Mouse (Mus musculus) small intestine, adult 2 months (tissue): ENCODE measurements around the gene Nkain2. TPM values are rescaled to one million over a fixed set of nuclear protein-coding genes. Genes with fewer than 3 reads are reported as not detected.

Experiments
- H3K27ac ChIP-seq: fragments of 200-500 bp; 2 replicates; pipeline ENCODE4 v1.5.1; 2012; ENCODE audit warnings: low read depth, low read length, control low read depth, inconsistent platforms; ENCODE audit not compliant: insufficient read depth
- H3K27me3 ChIP-seq: fragments of 200-500 bp; 2 replicates; pipeline ENCODE4 v1.6.1; 2012; ENCODE audit warnings: mild to moderate bottlenecking, moderate library complexity, low read length, inconsistent platforms; ENCODE audit not compliant: control insufficient read depth, insufficient read depth
- H3K36me3 ChIP-seq: fragments of 200-500 bp; 2 replicates; pipeline ENCODE4 v1.6.1; 2012; ENCODE audit warnings: mild to moderate bottlenecking, low read length, control low read depth, inconsistent platforms; ENCODE audit not compliant: control insufficient read depth, insufficient read depth
- H3K4me1 ChIP-seq: fragments of 200-500 bp; 2 replicates; pipeline ENCODE4 v1.6.1; 2012; ENCODE audit warnings: low read length, inconsistent platforms, mixed read lengths; ENCODE audit not compliant: control insufficient read depth, insufficient read depth, insufficient read length
- H3K4me3 ChIP-seq: fragments of 200-500 bp; 2 replicates; pipeline ENCODE4 v1.5.1; 2012; ENCODE audit warnings: low read depth, mild to moderate bottlenecking, control low read depth, inconsistent platforms, low read length, moderate library complexity
- CTCF ChIP-seq: fragments of 200-500 bp; IDR thresholded peaks from 2 replicates; pipeline ENCODE4 v1.5.1; 2012; ENCODE audit warnings: low read depth, mild to moderate bottlenecking, control low read depth, inconsistent platforms, low read length, moderate library complexity, mixed read lengths; ENCODE audit not compliant: insufficient replicate concordance, insufficient read length; ENCODE audit errors: extremely low read depth
- POLR2A ChIP-seq: fragments of 200-500 bp; IDR thresholded peaks from 2 replicates; pipeline ENCODE4 v1.6.1; 2012; ENCODE audit warnings: low read depth, mild to moderate bottlenecking, control low read depth, inconsistent platforms, low read length, moderate library complexity
- WGBS: fragments of 180-500 bp; shearing (Covaris S2); methylation state at CpG from one replicate; pipeline ENCODE4 v1.1.7; 2018; 5-methylcytosine and 5-hydroxymethylcytosine counted together
- polyA plus RNA-seq: library from polyadenylated mRNA; depleted of rRNA; stranded (reverse); fragments of >200 nt; gene quantifications from 2 replicates; pipeline ENCODE4 v1.2.3, GENCODE M21; 2012

Gene Nkain2
- polyA plus RNA-seq, 1 experiment: not detected

DNA sequence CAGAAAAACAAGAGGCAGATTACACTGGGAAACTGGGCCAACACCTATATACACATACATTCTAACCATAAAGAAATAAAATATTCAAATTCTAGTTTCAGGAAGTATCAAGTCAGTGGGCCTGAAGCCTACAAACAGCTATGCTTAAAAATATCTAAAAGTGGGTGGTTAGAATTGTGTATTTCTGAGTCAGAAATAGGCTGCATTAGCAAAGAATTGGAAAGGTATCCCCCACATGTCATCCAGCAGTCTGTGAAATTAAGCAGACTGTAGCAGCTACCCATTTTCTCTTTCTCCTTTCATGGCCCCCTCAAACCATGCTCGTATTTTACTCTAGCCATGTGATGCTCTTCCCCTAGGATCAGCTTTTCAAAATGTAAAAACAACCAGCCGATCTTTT is 599.8 kb downstream of the Nkain2 start:
- 69% methylated on average over 2 of the region's 2 CpGs for WGBS

DNA sequence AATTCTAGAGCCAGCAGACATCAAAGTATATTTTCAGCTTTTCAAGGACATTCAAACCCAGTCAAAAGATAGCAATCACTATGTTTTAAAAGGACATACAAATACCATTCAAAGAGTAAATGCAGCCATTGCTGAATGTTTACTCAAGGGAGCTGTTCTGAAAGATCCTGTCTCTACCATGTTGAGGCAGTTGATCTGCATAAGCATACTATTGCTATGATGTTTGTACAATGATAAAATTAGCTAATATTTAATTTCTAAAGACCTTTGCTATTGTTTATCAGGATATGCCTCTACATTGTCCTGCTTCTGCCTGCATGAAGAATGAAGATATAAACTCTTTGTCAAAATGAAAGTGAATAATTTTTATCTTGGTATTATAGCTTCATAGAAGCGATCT is 606.6 kb downstream of the Nkain2 start:
- no peak overlapping the region for H3K4me3 ChIP-seq
- no peaks in the 10 kb centered on the region for H3K4me1 ChIP-seq
- no peaks in the 10 kb centered on the region for H3K27me3 ChIP-seq
- H3K27ac ChIP-seq: no peak overlapping the region
- WGBS: 16% methylated on average over 1 of the region's 1 CpGs
- no peaks in the 10 kb centered on the region for H3K36me3 ChIP-seq
- TF ChIP-seq CTCF (no peak), POLR2A (no peak)

More for the DNA sequence above, 599.8 kb downstream of the Nkain2 start:
- TF ChIP-seq POLR2A (no peak), CTCF (no peak)
- Histone ChIP-seq H3K27ac (no peak overlapping the region), H3K4me1 (no peaks in the 10 kb centered on the region), H3K36me3 (no peaks in the 10 kb centered on the region), H3K4me3 (no peak overlapping the region), H3K27me3 (no peaks in the 10 kb centered on the region)

DNA sequence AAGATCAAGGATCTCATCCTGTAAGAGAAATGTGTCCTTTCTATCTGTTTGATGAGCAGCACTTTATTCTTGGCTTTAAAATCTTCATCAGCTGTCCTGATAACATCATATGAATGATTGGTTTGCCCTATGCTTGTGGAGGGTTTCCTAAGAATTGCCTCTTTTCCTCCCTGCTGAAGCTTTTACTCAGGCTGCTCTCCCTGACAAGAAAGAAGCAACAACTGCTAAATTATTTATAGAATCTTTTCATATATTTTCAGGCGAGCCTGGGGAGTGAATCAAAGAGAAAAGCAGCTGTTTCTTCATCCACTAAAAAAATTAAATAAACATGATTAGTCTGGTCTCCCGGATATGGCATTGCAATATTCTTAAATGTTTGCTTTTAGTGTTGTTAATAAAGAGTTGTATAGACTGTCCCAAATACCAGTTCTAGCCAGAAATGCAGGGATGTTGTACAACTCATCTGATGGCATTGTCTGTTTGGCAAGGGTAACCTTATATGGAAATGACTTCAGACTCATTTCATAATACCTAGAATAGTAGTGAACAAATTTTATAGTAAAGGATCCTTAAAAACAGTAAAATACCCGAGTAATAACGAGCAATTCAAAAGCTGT is 646.9 kb downstream of the Nkain2 start:
- WGBS: 56% methylated on average over 4 of the region's 4 CpGs
- H3K36me3 ChIP-seq: no peaks in the 10 kb centered on the region
- H3K4me1 ChIP-seq: no peaks in the 10 kb centered on the region
- H3K27ac ChIP-seq: no peak overlapping the region
- no peak overlapping the region for H3K4me3 ChIP-seq
- TF ChIP-seq POLR2A (no peak), CTCF (no peak)
- no peaks in the 10 kb centered on the region for H3K27me3 ChIP-seq

DNA sequence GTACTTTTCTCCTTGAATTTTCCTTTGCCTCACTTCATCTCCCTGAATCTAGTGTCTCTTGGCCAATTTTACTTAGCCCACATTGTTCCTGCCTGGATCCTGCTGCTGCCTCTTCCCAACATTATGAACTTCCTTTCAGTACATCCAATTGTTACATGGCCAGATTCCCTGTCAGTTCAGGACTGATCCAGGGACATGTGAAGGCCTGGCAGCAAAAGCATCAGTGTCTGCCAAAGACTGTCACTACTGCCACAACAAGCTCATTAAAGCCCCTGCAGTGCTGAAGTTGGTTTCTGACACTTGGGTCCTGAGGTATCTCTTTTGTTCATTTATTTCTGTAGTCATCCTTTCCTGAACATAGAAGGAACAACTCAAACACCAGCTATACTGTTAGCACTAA is 649.1 kb downstream of the Nkain2 start:
- TF ChIP-seq POLR2A (no peak), CTCF (no peak)
- H3K4me1 ChIP-seq: no peaks in the 10 kb centered on the region
- no peak overlapping the region for H3K27ac ChIP-seq
- no peaks in the 10 kb centered on the region for H3K27me3 ChIP-seq
- H3K36me3 ChIP-seq: no peaks in the 10 kb centered on the region
- no peak overlapping the region for H3K4me3 ChIP-seq

DNA sequence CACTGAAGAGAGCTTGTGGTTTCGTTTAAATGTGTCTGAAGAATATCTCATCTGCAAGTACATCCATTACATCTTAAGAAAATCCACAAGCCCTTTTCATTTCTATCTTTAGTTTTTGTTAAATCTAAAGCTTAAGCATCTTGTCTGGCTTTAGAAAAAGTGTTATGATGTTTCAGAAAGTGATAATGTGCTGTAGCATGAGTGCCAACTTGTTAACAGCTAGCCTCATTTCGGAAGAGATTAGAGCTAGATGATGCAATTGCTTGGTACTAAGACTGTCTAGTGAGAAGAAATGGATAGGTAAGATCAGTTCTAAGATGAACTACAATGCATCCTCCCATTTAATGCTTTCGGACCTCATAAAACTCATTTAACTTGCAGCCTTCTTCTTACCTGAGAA is 707.3 kb downstream of the Nkain2 start:
- 80% methylated on average over 3 of the region's 3 CpGs for WGBS
- Histone ChIP-seq H3K4me1 (no peaks in the 10 kb centered on the region), H3K27me3 (no peaks in the 10 kb centered on the region), H3K4me3 (no peak overlapping the region), H3K27ac (no peak overlapping the region), H3K36me3 (no peaks in the 10 kb centered on the region)
- no peak for TF ChIP-seq CTCF
- no peak for TF ChIP-seq POLR2A

DNA sequence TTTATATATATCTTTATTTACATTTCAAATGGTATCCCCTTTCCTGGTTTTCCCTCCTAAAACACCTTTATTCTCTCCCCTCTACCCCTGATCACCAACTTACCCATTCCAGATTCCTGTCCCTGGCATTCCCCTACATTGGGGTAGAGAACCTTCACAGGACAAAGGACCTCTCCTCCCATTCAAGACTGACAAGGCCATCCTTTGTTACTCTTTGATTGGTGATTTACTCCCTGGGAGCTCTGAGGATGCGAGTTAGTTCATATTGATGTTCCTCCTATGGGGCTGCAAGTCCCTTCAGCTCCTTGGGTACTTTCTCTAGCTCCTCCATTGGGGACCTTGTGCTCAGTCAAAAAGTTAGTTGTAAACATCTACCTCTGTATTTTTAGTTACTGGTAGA is 798.9 kb downstream of the Nkain2 start:
- H3K4me1 ChIP-seq: no peaks in the 10 kb centered on the region
- H3K4me3 ChIP-seq: no peak overlapping the region
- no peak overlapping the region for H3K27ac ChIP-seq
- H3K27me3 ChIP-seq: no peaks in the 10 kb centered on the region
- WGBS: 77% methylated on average over 1 of the region's 1 CpGs
- TF ChIP-seq CTCF (no peak), POLR2A (no peak)
- H3K36me3 ChIP-seq: no peaks in the 10 kb centered on the region

DNA sequence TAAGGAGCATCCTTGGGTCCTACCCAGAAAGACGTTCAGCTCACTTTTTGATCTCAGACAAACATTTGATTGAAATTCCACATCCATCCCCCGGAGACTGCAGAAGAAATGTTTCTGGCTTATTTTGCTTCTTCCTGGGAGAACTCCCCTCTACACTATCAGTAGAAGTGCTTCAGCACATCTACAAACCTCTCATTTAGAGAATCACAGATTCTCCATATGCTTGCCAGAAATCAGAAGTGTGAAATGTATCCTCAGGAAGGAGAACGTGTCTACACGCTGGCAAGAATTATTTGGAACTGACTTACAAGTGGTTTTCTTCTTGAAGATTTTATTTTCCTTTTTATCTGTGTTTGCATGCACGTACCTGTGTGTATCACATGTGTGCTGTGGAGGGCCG is 829.9 kb downstream of the Nkain2 start:
- Histone ChIP-seq H3K4me3 (no peak overlapping the region), H3K27me3 (no peaks in the 10 kb centered on the region), H3K36me3 (no peaks in the 10 kb centered on the region), H3K27ac (no peak overlapping the region), H3K4me1 (no peaks in the 10 kb centered on the region)
- WGBS: 77% methylated on average over 6 of the region's 6 CpGs
- no peak for TF ChIP-seq POLR2A
- no peak for TF ChIP-seq CTCF
